Mouse (Mus musculus): Measurements from ENCODE around the gene Zc3h13.

GRCm38 (mm10) chr14:75256521-75256920, 27.7 kb upstream of the Zc3h13 start:
- peak; percentile 49; the same call in 1 of the 2 replicates for TF ChIP-seq CTCF (IDR thresholded peaks at IDR 0.05; ENCODE audit: borderline replicate concordance, insufficient read depth, low read length)
- TF ChIP-seq POLR2A (IDR thresholded peaks at IDR 0.05; ENCODE audit: low read depth, low read length), result no peak
